Mouse (Mus musculus): ENCODE results near the gene Tnfsf13. TPM values are rescaled to one million over a fixed set of nuclear protein-coding genes. Genes with fewer than 3 reads are reported as not detected.

The Tnfsf13 gene
- polyA plus RNA-seq, 1 experiment from 2014 or later: 0.45 TPM

GRCm38 (mm10) chr11:69684936-69685335 is 648 bp downstream of the Tnfsf13 start:
- H3K9me3 ChIP-seq (replicated peaks; ENCODE audit: control insufficient read depth, low read length): no peaks in the 10 kb centered on the region
- no peak for ATAC-seq (replicated peaks; ENCODE audit: extremely low read depth, insufficient read depth, low FRiP score)
- no peaks in the 10 kb centered on the region for H3K27me3 ChIP-seq (ENCODE audit: control insufficient read depth, insufficient read depth, low read length)
- WGBS: 86% methylated on average over 6 of the region's 6 CpGs
- peak overlapping the region; percentile 86 for H3K27ac ChIP-seq (ENCODE audit: low read length)
- H3K36me3 ChIP-seq (ENCODE audit: control insufficient read depth, insufficient read depth): no peaks in the 10 kb centered on the region
- H3K9ac ChIP-seq (ENCODE audit: low read length): 0 out of 2 replicates have a peak overlapping the region, but pooled peaks have one; percentile 32
- H3K4me1 ChIP-seq (ENCODE audit: control insufficient read depth, insufficient read depth, low read length): peaks cover 27% of the 10 kb centered on the region
- no peak overlapping the region for H3K4me2 ChIP-seq (ENCODE audit: low read depth, low read length)
- H3K4me3 ChIP-seq (ENCODE audit: low read length): no peak overlapping the region

GRCm38 (mm10) chr11:69684128-69684745 is 1.3 kb downstream of the Tnfsf13 start:
- Histone ChIP-seq H3K27ac (ENCODE audit: low read length) (no peak overlapping the region), H3K4me2 (ENCODE audit: low read depth, low read length) (no peak overlapping the region), H3K9ac (ENCODE audit: low read length) (no peak overlapping the region), H3K9me3 (replicated peaks; ENCODE audit: control insufficient read depth, low read length) (no peaks in the 10 kb centered on the region), H3K36me3 (ENCODE audit: control insufficient read depth, insufficient read depth) (peaks cover 4% of the 10 kb centered on the region; the same call in 1 of the 2 replicates), H3K27me3 (ENCODE audit: control insufficient read depth, insufficient read depth, low read length) (no peaks in the 10 kb centered on the region), H3K4me3 (ENCODE audit: low read length) (no peak overlapping the region), H3K4me1 (ENCODE audit: control insufficient read depth, insufficient read depth, low read length) (peaks cover 31% of the 10 kb centered on the region)
- no peak for ATAC-seq (replicated peaks; ENCODE audit: extremely low read depth, insufficient read depth, low FRiP score)
- WGBS: 74% methylated on average over 12 of the region's 12 CpGs

GRCm38 (mm10) chr11:69683576-69683975 is 2.0 kb downstream of the Tnfsf13 start:
- H3K4me3 ChIP-seq (ENCODE audit: low read length): no peak overlapping the region
- H3K36me3 ChIP-seq (ENCODE audit: control insufficient read depth, insufficient read depth): peaks cover 6% of the 10 kb centered on the region
- no peaks in the 10 kb centered on the region for H3K27me3 ChIP-seq (ENCODE audit: control insufficient read depth, insufficient read depth, low read length)
- no peak overlapping the region for H3K4me2 ChIP-seq (ENCODE audit: low read depth, low read length)
- ATAC-seq (replicated peaks; ENCODE audit: extremely low read depth, insufficient read depth, low FRiP score): no peak
- peak overlapping the region; percentile 56; the same call in 1 of the 2 replicates for H3K9ac ChIP-seq (ENCODE audit: low read length)
- H3K9me3 ChIP-seq (replicated peaks; ENCODE audit: control insufficient read depth, low read length): no peaks in the 10 kb centered on the region
- peaks cover 31% of the 10 kb centered on the region for H3K4me1 ChIP-seq (ENCODE audit: control insufficient read depth, insufficient read depth, low read length)
- H3K27ac ChIP-seq (ENCODE audit: low read length): peak overlapping the region; percentile 49
- WGBS: 70% methylated on average over 7 of the region's 7 CpGs

GRCm38 (mm10) chr11:69682840-69683533 is 2.6 kb downstream of the Tnfsf13 start:
- Histone ChIP-seq H3K4me1 (ENCODE audit: control insufficient read depth, insufficient read depth, low read length) (peaks cover 31% of the 10 kb centered on the region), H3K9ac (ENCODE audit: low read length) (peak overlapping the region; percentile 56), H3K27ac (ENCODE audit: low read length) (peak overlapping the region; percentile 97), H3K36me3 (ENCODE audit: control insufficient read depth, insufficient read depth) (peaks cover 12% of the 10 kb centered on the region), H3K4me3 (ENCODE audit: low read length) (peak overlapping the region; percentile 90), H3K9me3 (replicated peaks; ENCODE audit: control insufficient read depth, low read length) (no peaks in the 10 kb centered on the region), H3K27me3 (ENCODE audit: control insufficient read depth, insufficient read depth, low read length) (no peaks in the 10 kb centered on the region), H3K4me2 (ENCODE audit: low read depth, low read length) (peak overlapping the region; percentile 78)
- WGBS: 22% methylated on average over 12 of the region's 12 CpGs
- ATAC-seq (replicated peaks; ENCODE audit: extremely low read depth, insufficient read depth, low FRiP score): 0 out of 2 replicates have a peak, but pooled peaks have one; percentile 33

- peaks cover 31% of the 10 kb centered on the region for H3K4me1 ChIP-seq (ENCODE audit: control insufficient read depth, insufficient read depth, low read length)
- H3K4me3 ChIP-seq (ENCODE audit: low read length): peak overlapping the region; percentile 90
- peak overlapping the region; percentile 97 for H3K27ac ChIP-seq (ENCODE audit: low read length)
- H3K36me3 ChIP-seq (ENCODE audit: control insufficient read depth, insufficient read depth): peaks cover 17% of the 10 kb centered on the region
- peak overlapping the region; percentile 78 for H3K4me2 ChIP-seq (ENCODE audit: low read depth, low read length)
- ATAC-seq (replicated peaks; ENCODE audit: extremely low read depth, insufficient read depth, low FRiP score): no peak
- peak overlapping the region; percentile 88 for H3K9ac ChIP-seq (ENCODE audit: low read length)
- H3K9me3 ChIP-seq (replicated peaks; ENCODE audit: control insufficient read depth, low read length): no peaks in the 10 kb centered on the region
- WGBS: 24% methylated on average over 24 of the region's 24 CpGs
- no peaks in the 10 kb centered on the region for H3K27me3 ChIP-seq (ENCODE audit: control insufficient read depth, insufficient read depth, low read length)
Measured at GRCm38 (mm10) chr11:69682209-69682839, 3.3 kb downstream of the Tnfsf13 start.

GRCm38 (mm10) chr11:69681314-69682208 is 4.0 kb downstream of the Tnfsf13 start, which contains the start of gene Senp3:
Gene Senp3, minus strand, starts transcription at chr11:69682084.
- peak within 1 kb of the TSS; percentile 78 for H3K4me2 ChIP-seq (ENCODE audit: low read depth, low read length)
- H3K27me3 ChIP-seq (ENCODE audit: control insufficient read depth, insufficient read depth, low read length): no peaks in the 10 kb centered on the region
- H3K36me3 ChIP-seq (ENCODE audit: control insufficient read depth, insufficient read depth): peaks cover 23% of the 10 kb centered on the region
- peak within 1 kb of the TSS; percentile 97 for H3K27ac ChIP-seq (ENCODE audit: low read length)
- ATAC-seq (replicated peaks; ENCODE audit: extremely low read depth, insufficient read depth, low FRiP score): peak; percentile 93
- WGBS: under 1% methylated on average over 78 of the region's 80 CpGs
- H3K9me3 ChIP-seq (replicated peaks; ENCODE audit: control insufficient read depth, low read length): no peaks in the 10 kb centered on the region
- H3K4me1 ChIP-seq (ENCODE audit: control insufficient read depth, insufficient read depth, low read length): peaks cover 31% of the 10 kb centered on the region
- H3K4me3 ChIP-seq (ENCODE audit: low read length): peak within 1 kb of the TSS; percentile 90
- peak within 1 kb of the TSS; percentile 88 for H3K9ac ChIP-seq (ENCODE audit: low read length)

GRCm38 (mm10) chr11:69680136-69680855 is 5.3 kb downstream of the Tnfsf13 start:
- H3K4me3 ChIP-seq (ENCODE audit: low read length): no peak overlapping the region
- peaks cover 30% of the 10 kb centered on the region for H3K36me3 ChIP-seq (ENCODE audit: control insufficient read depth, insufficient read depth)

GRCm38 (mm10) chr11:69679144-69679543 is 6.4 kb downstream of the Tnfsf13 start:
- Histone ChIP-seq H3K27me3 (ENCODE audit: control insufficient read depth, insufficient read depth, low read length) (no peaks in the 10 kb centered on the region), H3K36me3 (ENCODE audit: control insufficient read depth, insufficient read depth) (peaks cover 40% of the 10 kb centered on the region), H3K4me3 (ENCODE audit: low read length) (no peak overlapping the region), H3K9ac (ENCODE audit: low read length) (no peak overlapping the region), H3K27ac (ENCODE audit: low read length) (no peak overlapping the region), H3K9me3 (replicated peaks; ENCODE audit: control insufficient read depth, low read length) (no peaks in the 10 kb centered on the region), H3K4me2 (ENCODE audit: low read depth, low read length) (no peak overlapping the region), H3K4me1 (ENCODE audit: control insufficient read depth, insufficient read depth, low read length) (peaks cover 17% of the 10 kb centered on the region)
- no peak for ATAC-seq (replicated peaks; ENCODE audit: extremely low read depth, insufficient read depth, low FRiP score)
- no CpG with 5 or more reads among the region's 2 CpGs for WGBS

More at GRCm38 (mm10) chr11:69680136-69680855, 5.3 kb downstream of the Tnfsf13 start:
- Histone ChIP-seq H3K4me2 (ENCODE audit: low read depth, low read length) (peak overlapping the region; percentile 78), H3K27ac (ENCODE audit: low read length) (no peak overlapping the region), H3K9me3 (replicated peaks; ENCODE audit: control insufficient read depth, low read length) (no peaks in the 10 kb centered on the region), H3K27me3 (ENCODE audit: control insufficient read depth, insufficient read depth, low read length) (no peaks in the 10 kb centered on the region), H3K9ac (ENCODE audit: low read length) (no peak overlapping the region; the same call in 1 of the 2 replicates), H3K4me1 (ENCODE audit: control insufficient read depth, insufficient read depth, low read length) (peaks cover 20% of the 10 kb centered on the region)
- 89% methylated on average over 30 of the region's 30 CpGs for WGBS
- ATAC-seq (replicated peaks; ENCODE audit: extremely low read depth, insufficient read depth, low FRiP score): no peak

Data from heart, embryonic 16.5 days (tissue).